Mouse (Mus musculus): ENCODE measurements at regions not wholly inside any gene's neighbourhood (a gene's known extent, or its start where the extent isn't known, plus 50 kb on each side); places are given as distances from the start of the nearest gene placed in this dataset.

- WGBS = 80% methylated on average over 5 of the region's 5 CpGs
- no peaks in the 10 kb centered on the region for H3K36me3 ChIP-seq
- H3K4me3 ChIP-seq (replicated peaks) = no peak overlapping the region
- no peak for ATAC-seq (ENCODE audit: low FRiP score)
- no peaks in the 10 kb centered on the region for H3K9me3 ChIP-seq (replicated peaks)
- H3K4me2 ChIP-seq = no peak overlapping the region
- H3K27ac ChIP-seq (replicated peaks) = no peak overlapping the region
- no peak overlapping the region for H3K9ac ChIP-seq (replicated peaks)
- H3K4me1 ChIP-seq = no peaks in the 10 kb centered on the region
- H3K27me3 ChIP-seq (replicated peaks) = no peaks in the 10 kb centered on the region
These were observed 108.0 kb upstream of the Klf14 start for GRCm38 (mm10) chr6:31066861-31067260.

GRCm38 (mm10) chr6:31067453-31067852 lies 108.6 kb upstream of the Klf14 start:
- H3K27me3 ChIP-seq (replicated peaks) = no peaks in the 10 kb centered on the region
- H3K36me3 ChIP-seq = no peaks in the 10 kb centered on the region
- no peak overlapping the region for H3K4me3 ChIP-seq (replicated peaks)
- no peaks in the 10 kb centered on the region for H3K4me1 ChIP-seq
- H3K9ac ChIP-seq (replicated peaks) = no peak overlapping the region
- H3K4me2 ChIP-seq = no peak overlapping the region
- no peak overlapping the region for H3K27ac ChIP-seq (replicated peaks)
- no peaks in the 10 kb centered on the region for H3K9me3 ChIP-seq (replicated peaks)
- no peak for ATAC-seq (ENCODE audit: low FRiP score)
- 84% methylated on average over 7 of the region's 7 CpGs for WGBS

GRCm38 (mm10) chr6:31069243-31069642 lies 110.4 kb upstream of the Klf14 start:
- 84% methylated on average over 13 of the region's 13 CpGs for whole genome bisulfite sequencing
- ATAC-seq (ENCODE audit: low FRiP score) = no peak
- no peak overlapping the region for H3K4me2 ChIP-seq
- H3K36me3 ChIP-seq = no peaks in the 10 kb centered on the region
- no peaks in the 10 kb centered on the region for H3K9me3 ChIP-seq (replicated peaks)
- H3K4me1 ChIP-seq = no peaks in the 10 kb centered on the region
- H3K4me3 ChIP-seq (replicated peaks) = no peak overlapping the region
- no peak overlapping the region for H3K9ac ChIP-seq (replicated peaks)
- H3K27ac ChIP-seq (replicated peaks) = no peak overlapping the region
- no peaks in the 10 kb centered on the region for H3K27me3 ChIP-seq (replicated peaks)

- H3K9ac ChIP-seq (replicated peaks) = no peak overlapping the region
These were observed 111.7 kb upstream of the Klf14 start for GRCm38 (mm10) chr6:31070537-31070936.

GRCm38 (mm10) chr6:31070966-31071365 lies 112.1 kb upstream of the Klf14 start:
- ATAC-seq (ENCODE audit: low FRiP score) = no peak

More at GRCm38 (mm10) chr6:31070537-31070936, 111.7 kb upstream of the Klf14 start:
- 83% methylated on average over 6 of the region's 6 CpGs for WGBS
- H3K27ac ChIP-seq (replicated peaks) = no peak overlapping the region
- H3K36me3 ChIP-seq = no peaks in the 10 kb centered on the region
- no peak for ATAC-seq (ENCODE audit: low FRiP score)
- peaks cover 2% of the 10 kb centered on the region; the same call in 1 of the 2 replicates for H3K4me1 ChIP-seq
- no peak overlapping the region for H3K4me3 ChIP-seq (replicated peaks)
- no peaks in the 10 kb centered on the region for H3K27me3 ChIP-seq (replicated peaks)
- H3K4me2 ChIP-seq = no peak overlapping the region
- H3K9me3 ChIP-seq (replicated peaks) = no peaks in the 10 kb centered on the region

GRCm38 (mm10) chr6:31072072-31072471 lies 113.2 kb upstream of the Klf14 start:
- H3K27ac ChIP-seq (replicated peaks) = no peak overlapping the region

More at GRCm38 (mm10) chr6:31070966-31071365, 112.1 kb upstream of the Klf14 start:
- 84% methylated on average over 9 of the region's 9 CpGs for WGBS
- Histone ChIP-seq H3K9me3 (replicated peaks) (no peaks in the 10 kb centered on the region), H3K9ac (replicated peaks) (no peak overlapping the region), H3K27me3 (replicated peaks) (no peaks in the 10 kb centered on the region), H3K4me2 (no peak overlapping the region), H3K27ac (replicated peaks) (no peak overlapping the region), H3K4me3 (replicated peaks) (no peak overlapping the region), H3K4me1 (peaks cover 5% of the 10 kb centered on the region), H3K36me3 (no peaks in the 10 kb centered on the region)

GRCm38 (mm10) chr6:31072559-31072958 lies 113.7 kb upstream of the Klf14 start:
- 15% methylated on average over 5 of the region's 5 CpGs for WGBS
- no peak overlapping the region for H3K27ac ChIP-seq (replicated peaks)
- no peak overlapping the region for H3K4me2 ChIP-seq
- H3K27me3 ChIP-seq (replicated peaks) = no peaks in the 10 kb centered on the region
- H3K9ac ChIP-seq (replicated peaks) = no peak overlapping the region
- no peak overlapping the region for H3K4me3 ChIP-seq (replicated peaks)
- no peaks in the 10 kb centered on the region for H3K36me3 ChIP-seq
- ATAC-seq (ENCODE audit: low FRiP score) = no peak
- peaks cover 12% of the 10 kb centered on the region for H3K4me1 ChIP-seq
- no peaks in the 10 kb centered on the region for H3K9me3 ChIP-seq (replicated peaks)

More at GRCm38 (mm10) chr6:31072072-31072471, 113.2 kb upstream of the Klf14 start:
- no peaks in the 10 kb centered on the region for H3K9me3 ChIP-seq (replicated peaks)
- no peaks in the 10 kb centered on the region for H3K27me3 ChIP-seq (replicated peaks)
- no peak overlapping the region for H3K4me2 ChIP-seq
- H3K4me1 ChIP-seq = peaks cover 12% of the 10 kb centered on the region
- 84% methylated on average over 7 of the region's 7 CpGs for WGBS
- ATAC-seq (ENCODE audit: low FRiP score) = no peak
- H3K9ac ChIP-seq (replicated peaks) = no peak overlapping the region
- no peak overlapping the region for H3K4me3 ChIP-seq (replicated peaks)
- no peaks in the 10 kb centered on the region for H3K36me3 ChIP-seq

GRCm38 (mm10) chr6:31073338-31073737 lies 114.5 kb upstream of the Klf14 start:
- H3K9me3 ChIP-seq (replicated peaks) = no peaks in the 10 kb centered on the region
- H3K9ac ChIP-seq (replicated peaks) = no peak overlapping the region
- no peaks in the 10 kb centered on the region for H3K27me3 ChIP-seq (replicated peaks)
- ATAC-seq (ENCODE audit: low FRiP score) = no peak
- no peak overlapping the region for H3K4me3 ChIP-seq (replicated peaks)
- WGBS = 81% methylated on average over 8 of the region's 8 CpGs
- no peak overlapping the region for H3K4me2 ChIP-seq
- no peak overlapping the region for H3K27ac ChIP-seq (replicated peaks)
- H3K36me3 ChIP-seq = no peaks in the 10 kb centered on the region
- H3K4me1 ChIP-seq = peaks cover 12% of the 10 kb centered on the region

GRCm38 (mm10) chr6:31074394-31074793 lies 115.5 kb upstream of the Klf14 start:
- Histone ChIP-seq H3K4me3 (replicated peaks) (no peak overlapping the region), H3K9ac (replicated peaks) (no peak overlapping the region), H3K9me3 (replicated peaks) (no peaks in the 10 kb centered on the region), H3K27ac (replicated peaks) (no peak overlapping the region), H3K27me3 (replicated peaks) (no peaks in the 10 kb centered on the region), H3K36me3 (no peaks in the 10 kb centered on the region), H3K4me1 (peaks cover 14% of the 10 kb centered on the region), H3K4me2 (no peak overlapping the region)
- 69% methylated on average over 9 of the region's 9 CpGs for WGBS
- ATAC-seq (ENCODE audit: low FRiP score) = no peak

- peaks cover 17% of the 10 kb centered on the region for H3K4me1 ChIP-seq
- no peaks in the 10 kb centered on the region for H3K9me3 ChIP-seq (replicated peaks)
- H3K27me3 ChIP-seq (replicated peaks) = no peaks in the 10 kb centered on the region
- H3K4me2 ChIP-seq = no peak overlapping the region
- H3K9ac ChIP-seq (replicated peaks) = no peak overlapping the region
- no peaks in the 10 kb centered on the region for H3K36me3 ChIP-seq
- 50% methylated on average over 2 of the region's 2 CpGs for WGBS
- no peak overlapping the region for H3K27ac ChIP-seq (replicated peaks)
- ATAC-seq (ENCODE audit: low FRiP score) = no peak
- no peak overlapping the region for H3K4me3 ChIP-seq (replicated peaks)
These were observed 116.3 kb upstream of the Klf14 start for GRCm38 (mm10) chr6:31075209-31075571.

- H3K4me1 ChIP-seq = peaks cover 17% of the 10 kb centered on the region
- H3K9me3 ChIP-seq (replicated peaks) = no peaks in the 10 kb centered on the region
- 20% methylated on average over 13 of the region's 13 CpGs for WGBS
- no peaks in the 10 kb centered on the region for H3K36me3 ChIP-seq
- no peak overlapping the region for H3K27ac ChIP-seq (replicated peaks)
- no peak overlapping the region for H3K9ac ChIP-seq (replicated peaks)
- H3K4me3 ChIP-seq (replicated peaks) = no peak overlapping the region
- no peak overlapping the region for H3K4me2 ChIP-seq
- peak; percentile 82 for ATAC-seq (ENCODE audit: low FRiP score)
- no peaks in the 10 kb centered on the region for H3K27me3 ChIP-seq (replicated peaks)
These were observed 116.9 kb upstream of the Klf14 start for GRCm38 (mm10) chr6:31075572-31076477.

- WGBS = 73% methylated on average over 6 of the region's 6 CpGs
- no peaks in the 10 kb centered on the region for H3K9me3 ChIP-seq (replicated peaks)
- no peak overlapping the region for H3K4me3 ChIP-seq (replicated peaks)
- H3K9ac ChIP-seq (replicated peaks) = no peak overlapping the region
- no peaks in the 10 kb centered on the region for H3K36me3 ChIP-seq
- H3K4me2 ChIP-seq = no peak overlapping the region
- no peak overlapping the region for H3K27ac ChIP-seq (replicated peaks)
- peaks cover 17% of the 10 kb centered on the region for H3K4me1 ChIP-seq
- no peaks in the 10 kb centered on the region for H3K27me3 ChIP-seq (replicated peaks)
- no peak for ATAC-seq (ENCODE audit: low FRiP score)
These were observed 117.6 kb upstream of the Klf14 start for GRCm38 (mm10) chr6:31076478-31076834.

Data from neural tube, embryonic 15.5 days (tissue).